Mouse (Mus musculus): Measurements from ENCODE around the gene Eml3. TPM values are rescaled to one million over a fixed set of nuclear protein-coding genes. Genes with fewer than 3 reads are reported as not detected.
A peak's percentile ranks its signal among the peaks of the same experiment; 100 is the strongest.

Gene Eml3
- polyA plus RNA-seq, 1 experiment from 2014 or later: 16.0 TPM

- ATAC-seq (replicated peaks; ENCODE audit: extremely low read depth, insufficient read depth, low FRiP score): no peak
- H3K36me3 ChIP-seq (ENCODE audit: control insufficient read depth, insufficient read depth): peaks cover 89% of the 10 kb centered on the region
- no peak overlapping the region for H3K4me3 ChIP-seq (ENCODE audit: low read length)
- no peak overlapping the region for H3K27ac ChIP-seq (ENCODE audit: low read length)
- H3K4me1 ChIP-seq (ENCODE audit: control insufficient read depth, insufficient read depth, low read length): no peaks in the 10 kb centered on the region
- no peak overlapping the region for H3K4me2 ChIP-seq (ENCODE audit: low read depth, low read length)
- 88% methylated on average over 6 of the region's 6 CpGs for WGBS
- no peak overlapping the region for H3K9ac ChIP-seq (ENCODE audit: low read length)
- no peaks in the 10 kb centered on the region for H3K9me3 ChIP-seq (replicated peaks; ENCODE audit: control insufficient read depth, low read length)
- no peaks in the 10 kb centered on the region for H3K27me3 ChIP-seq (ENCODE audit: control insufficient read depth, insufficient read depth, low read length)
Measured at GRCm38 (mm10) chr19:8908531-8908930, 20.8 kb upstream of the Eml3 start.

GRCm38 (mm10) chr19:8911810-8912209, 17.5 kb upstream of the Eml3 start:
- peaks cover 93% of the 10 kb centered on the region for H3K36me3 ChIP-seq (ENCODE audit: control insufficient read depth, insufficient read depth)
- ATAC-seq (replicated peaks; ENCODE audit: extremely low read depth, insufficient read depth, low FRiP score): no peak
- no peaks in the 10 kb centered on the region for H3K4me1 ChIP-seq (ENCODE audit: control insufficient read depth, insufficient read depth, low read length)
- no peak overlapping the region for H3K27ac ChIP-seq (ENCODE audit: low read length)
- no peak overlapping the region for H3K4me2 ChIP-seq (ENCODE audit: low read depth, low read length)
- H3K9me3 ChIP-seq (replicated peaks; ENCODE audit: control insufficient read depth, low read length): no peaks in the 10 kb centered on the region
- H3K9ac ChIP-seq (ENCODE audit: low read length): no peak overlapping the region
- no peaks in the 10 kb centered on the region for H3K27me3 ChIP-seq (ENCODE audit: control insufficient read depth, insufficient read depth, low read length)
- no peak overlapping the region for H3K4me3 ChIP-seq (ENCODE audit: low read length)
- 86% methylated on average over 5 of the region's 5 CpGs for WGBS

- no peak overlapping the region for H3K27ac ChIP-seq (ENCODE audit: low read length)
- no peak overlapping the region for H3K4me3 ChIP-seq (ENCODE audit: low read length)
- no peak overlapping the region for H3K9ac ChIP-seq (ENCODE audit: low read length)
- no peak for ATAC-seq (replicated peaks; ENCODE audit: extremely low read depth, insufficient read depth, low FRiP score)
- 92% methylated on average over 3 of the region's 3 CpGs for WGBS
- H3K27me3 ChIP-seq (ENCODE audit: control insufficient read depth, insufficient read depth, low read length): no peaks in the 10 kb centered on the region
- H3K4me2 ChIP-seq (ENCODE audit: low read depth, low read length): no peak overlapping the region
- no peaks in the 10 kb centered on the region for H3K9me3 ChIP-seq (replicated peaks; ENCODE audit: control insufficient read depth, low read length)
- no peaks in the 10 kb centered on the region for H3K4me1 ChIP-seq (ENCODE audit: control insufficient read depth, insufficient read depth, low read length)
- peaks cover 73% of the 10 kb centered on the region for H3K36me3 ChIP-seq (ENCODE audit: control insufficient read depth, insufficient read depth)
Measured at GRCm38 (mm10) chr19:8914212-8914611, 15.1 kb upstream of the Eml3 start.

GRCm38 (mm10) chr19:8919000-8919399, 10.4 kb upstream of the Eml3 start:
- Histone ChIP-seq H3K4me3 (ENCODE audit: low read length) (no peak overlapping the region), H3K27ac (ENCODE audit: low read length) (no peak overlapping the region), H3K9me3 (replicated peaks; ENCODE audit: control insufficient read depth, low read length) (no peaks in the 10 kb centered on the region), H3K9ac (ENCODE audit: low read length) (no peak overlapping the region), H3K36me3 (ENCODE audit: control insufficient read depth, insufficient read depth) (peaks cover 27% of the 10 kb centered on the region), H3K27me3 (ENCODE audit: control insufficient read depth, insufficient read depth, low read length) (no peaks in the 10 kb centered on the region), H3K4me1 (ENCODE audit: control insufficient read depth, insufficient read depth, low read length) (peaks cover 12% of the 10 kb centered on the region), H3K4me2 (ENCODE audit: low read depth, low read length) (no peak overlapping the region)
- 92% methylated on average over 3 of the region's 3 CpGs for WGBS
- no peak for ATAC-seq (replicated peaks; ENCODE audit: extremely low read depth, insufficient read depth, low FRiP score)

GRCm38 (mm10) chr19:8919684-8920072, 9.7 kb upstream of the Eml3 start:
- no peak for ATAC-seq (replicated peaks; ENCODE audit: extremely low read depth, insufficient read depth, low FRiP score)
- H3K4me3 ChIP-seq (ENCODE audit: low read length): peak overlapping the region; percentile 83
- peak overlapping the region; percentile 89 for H3K27ac ChIP-seq (ENCODE audit: low read length)
- peaks cover 12% of the 10 kb centered on the region for H3K4me1 ChIP-seq (ENCODE audit: control insufficient read depth, insufficient read depth, low read length)
- peak overlapping the region; percentile 87 for H3K9ac ChIP-seq (ENCODE audit: low read length)
- H3K36me3 ChIP-seq (ENCODE audit: control insufficient read depth, insufficient read depth): peaks cover 21% of the 10 kb centered on the region
- peak overlapping the region; percentile 72 for H3K4me2 ChIP-seq (ENCODE audit: low read depth, low read length)
- H3K27me3 ChIP-seq (ENCODE audit: control insufficient read depth, insufficient read depth, low read length): no peaks in the 10 kb centered on the region
- WGBS: 55% methylated on average over 6 of the region's 6 CpGs
- no peaks in the 10 kb centered on the region for H3K9me3 ChIP-seq (replicated peaks; ENCODE audit: control insufficient read depth, low read length)

- peak within 1 kb of the TSS; percentile 87 for H3K9ac ChIP-seq (ENCODE audit: low read length)
- no peaks in the 10 kb centered on the region for H3K9me3 ChIP-seq (replicated peaks; ENCODE audit: control insufficient read depth, low read length)
- H3K4me3 ChIP-seq (ENCODE audit: low read length): peak within 1 kb of the TSS; percentile 83
- H3K36me3 ChIP-seq (ENCODE audit: control insufficient read depth, insufficient read depth): peaks cover 15% of the 10 kb centered on the region
- peak within 1 kb of the TSS; percentile 89 for H3K27ac ChIP-seq (ENCODE audit: low read length)
- peak within 1 kb of the TSS; percentile 72 for H3K4me2 ChIP-seq (ENCODE audit: low read depth, low read length)
- ATAC-seq (replicated peaks; ENCODE audit: extremely low read depth, insufficient read depth, low FRiP score): peak; percentile 97
- peaks cover 12% of the 10 kb centered on the region for H3K4me1 ChIP-seq (ENCODE audit: control insufficient read depth, insufficient read depth, low read length)
- H3K27me3 ChIP-seq (ENCODE audit: control insufficient read depth, insufficient read depth, low read length): no peaks in the 10 kb centered on the region
- 2% methylated on average over 37 of the region's 50 CpGs for WGBS
Measured at GRCm38 (mm10) chr19:8920073-8920736, 9.1 kb upstream of the Eml3 start, which contains the start of gene B3gat3. B3gat3 (plus strand) TSS chr19:8920374.

- H3K27me3 ChIP-seq (ENCODE audit: control insufficient read depth, insufficient read depth, low read length): no peaks in the 10 kb centered on the region
- peaks cover 12% of the 10 kb centered on the region for H3K4me1 ChIP-seq (ENCODE audit: control insufficient read depth, insufficient read depth, low read length)
- WGBS: 1% methylated on average over 6 of the region's 6 CpGs
- ATAC-seq (replicated peaks; ENCODE audit: extremely low read depth, insufficient read depth, low FRiP score): no peak
- no peaks in the 10 kb centered on the region for H3K9me3 ChIP-seq (replicated peaks; ENCODE audit: control insufficient read depth, low read length)
- peak overlapping the region; percentile 87 for H3K9ac ChIP-seq (ENCODE audit: low read length)
- peaks cover 12% of the 10 kb centered on the region for H3K36me3 ChIP-seq (ENCODE audit: control insufficient read depth, insufficient read depth)
- peak overlapping the region; percentile 83 for H3K4me3 ChIP-seq (ENCODE audit: low read length)
- H3K27ac ChIP-seq (ENCODE audit: low read length): peak overlapping the region; percentile 89
- H3K4me2 ChIP-seq (ENCODE audit: low read depth, low read length): peak overlapping the region; percentile 72
Measured at GRCm38 (mm10) chr19:8920836-8921291, 8.5 kb upstream of the Eml3 start.

- H3K36me3 ChIP-seq (ENCODE audit: control insufficient read depth, insufficient read depth): peaks cover 9% of the 10 kb centered on the region; the same call in 1 of the 2 replicates
- H3K9ac ChIP-seq (ENCODE audit: low read length): no peak overlapping the region
- WGBS: 65% methylated on average over 9 of the region's 9 CpGs
- H3K4me1 ChIP-seq (ENCODE audit: control insufficient read depth, insufficient read depth, low read length): peaks cover 12% of the 10 kb centered on the region
- no peak overlapping the region for H3K4me3 ChIP-seq (ENCODE audit: low read length)
- no peaks in the 10 kb centered on the region for H3K9me3 ChIP-seq (replicated peaks; ENCODE audit: control insufficient read depth, low read length)
- H3K27me3 ChIP-seq (ENCODE audit: control insufficient read depth, insufficient read depth, low read length): no peaks in the 10 kb centered on the region
- H3K4me2 ChIP-seq (ENCODE audit: low read depth, low read length): no peak overlapping the region
- no peak for ATAC-seq (replicated peaks; ENCODE audit: extremely low read depth, insufficient read depth, low FRiP score)
- no peak overlapping the region for H3K27ac ChIP-seq (ENCODE audit: low read length)
Measured at GRCm38 (mm10) chr19:8921741-8922140, 7.6 kb upstream of the Eml3 start.

- H3K9ac ChIP-seq (ENCODE audit: low read length): no peak overlapping the region
- H3K4me3 ChIP-seq (ENCODE audit: low read length): no peak overlapping the region
- no peak for ATAC-seq (replicated peaks; ENCODE audit: extremely low read depth, insufficient read depth, low FRiP score)
- H3K27me3 ChIP-seq (ENCODE audit: control insufficient read depth, insufficient read depth, low read length): no peaks in the 10 kb centered on the region
- WGBS: 86% methylated on average over 2 of the region's 2 CpGs
- H3K4me2 ChIP-seq (ENCODE audit: low read depth, low read length): no peak overlapping the region
- H3K9me3 ChIP-seq (replicated peaks; ENCODE audit: control insufficient read depth, low read length): no peaks in the 10 kb centered on the region
- H3K27ac ChIP-seq (ENCODE audit: low read length): no peak overlapping the region
- peaks cover 16% of the 10 kb centered on the region for H3K36me3 ChIP-seq (ENCODE audit: control insufficient read depth, insufficient read depth)
- peaks cover 17% of the 10 kb centered on the region for H3K4me1 ChIP-seq (ENCODE audit: control insufficient read depth, insufficient read depth, low read length)
Measured at GRCm38 (mm10) chr19:8926766-8927165, 2.6 kb upstream of the Eml3 start.

Data from heart, embryonic 16.5 days (tissue).